Mouse (Mus musculus): ENCODE data around the gene Gm4969. TPM values are rescaled to one million over a fixed set of nuclear protein-coding genes. Genes with fewer than 3 reads are reported as not detected.
A peak's percentile ranks its signal among the peaks of the same experiment; 100 is the strongest.

Gm4969 gene
- polyA plus RNA-seq, 1 experiment from 2014 or later = 5.8 TPM

GRCm38 (mm10) chr7:19085495-19085894, 32.7 kb downstream of the Gm4969 start:
- H3K4me1 ChIP-seq (ENCODE audit: control insufficient read depth, insufficient read depth, low read length) = no peaks in the 10 kb centered on the region
- H3K36me3 ChIP-seq (ENCODE audit: control insufficient read depth, insufficient read depth, low read length) = peaks cover 73% of the 10 kb centered on the region
- no peak overlapping the region for H3K4me3 ChIP-seq (replicated peaks; ENCODE audit: low read depth, low read length)
- H3K9ac ChIP-seq (replicated peaks; ENCODE audit: low read length) = no peak overlapping the region
- H3K9me3 ChIP-seq (ENCODE audit: control insufficient read depth, low read length) = no peaks in the 10 kb centered on the region
- H3K27me3 ChIP-seq (ENCODE audit: control insufficient read depth, insufficient read depth, low read length) = 0 out of 2 replicates have a peak, but pooled peaks cover under 1% of the 10 kb centered on the region
- no peak overlapping the region for H3K4me2 ChIP-seq (ENCODE audit: low read length)
- H3K27ac ChIP-seq (replicated peaks; ENCODE audit: low read depth, low read length) = 0 out of 2 replicates have a peak overlapping the region, but pooled peaks have one; percentile 20
- DNase-seq (peak; percentile 21), ATAC-seq (ENCODE audit: low FRiP score, low TSS enrichment) (no peak)
- WGBS = 14% methylated on average over 6 of the region's 6 CpGs

GRCm38 (mm10) chr7:19084921-19085473, 33.2 kb downstream of the Gm4969 start:
- Histone ChIP-seq H3K4me1 (ENCODE audit: control insufficient read depth, insufficient read depth, low read length) (no peaks in the 10 kb centered on the region), H3K36me3 (ENCODE audit: control insufficient read depth, insufficient read depth, low read length) (peaks cover 73% of the 10 kb centered on the region)
- 17% methylated on average over 9 of the region's 9 CpGs for WGBS

DNA sequence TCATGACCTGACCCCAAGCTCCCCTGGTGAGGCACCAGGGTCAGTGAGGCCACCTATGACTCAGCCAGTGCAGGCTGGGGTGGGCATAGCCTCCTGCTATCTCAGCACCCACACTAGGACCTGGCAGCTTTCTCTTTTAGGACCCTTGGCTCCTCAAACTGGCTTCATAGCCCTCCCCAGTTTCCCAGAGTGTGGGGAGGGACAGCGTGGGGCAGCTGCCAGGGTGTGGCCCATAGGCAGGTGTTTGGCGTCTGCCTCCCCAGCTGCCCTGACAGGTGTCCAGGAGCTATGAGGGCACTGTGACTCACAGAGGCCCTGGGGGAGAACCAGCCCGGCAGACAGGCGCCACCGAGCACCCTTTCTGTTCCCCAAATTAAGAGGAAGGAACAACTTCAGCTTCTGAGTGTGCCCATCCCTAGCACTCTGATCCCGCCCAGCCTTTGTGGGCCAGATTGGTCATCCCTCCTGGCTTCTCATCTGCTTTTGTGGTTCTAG, 33.8 kb downstream of the Gm4969 start:
- H3K4me2 ChIP-seq (ENCODE audit: low read length) = no peak overlapping the region
- 70% methylated on average over 6 of the region's 6 CpGs for WGBS
- no peak overlapping the region for H3K4me3 ChIP-seq (replicated peaks; ENCODE audit: low read depth, low read length)
- ATAC-seq (ENCODE audit: low FRiP score, low TSS enrichment) (no peak), DNase-seq (no peak)
- H3K36me3 ChIP-seq (ENCODE audit: control insufficient read depth, insufficient read depth, low read length) = peaks cover 74% of the 10 kb centered on the region
- no peaks in the 10 kb centered on the region for H3K4me1 ChIP-seq (ENCODE audit: control insufficient read depth, insufficient read depth, low read length)
- no peak overlapping the region for H3K27ac ChIP-seq (replicated peaks; ENCODE audit: low read depth, low read length)
- no peaks in the 10 kb centered on the region for H3K9me3 ChIP-seq (ENCODE audit: control insufficient read depth, low read length)
- H3K9ac ChIP-seq (replicated peaks; ENCODE audit: low read length) = no peak overlapping the region
- H3K27me3 ChIP-seq (ENCODE audit: control insufficient read depth, insufficient read depth, low read length) = no peaks in the 10 kb centered on the region

More at GRCm38 (mm10) chr7:19084921-19085473, 33.2 kb downstream of the Gm4969 start:
- no peaks in the 10 kb centered on the region for H3K27me3 ChIP-seq (ENCODE audit: control insufficient read depth, insufficient read depth, low read length)
- ATAC-seq (ENCODE audit: low FRiP score, low TSS enrichment) (no peak), DNase-seq (no peak)
- H3K4me2 ChIP-seq (ENCODE audit: low read length) = no peak overlapping the region
- H3K27ac ChIP-seq (replicated peaks; ENCODE audit: low read depth, low read length) = no peak overlapping the region
- H3K9me3 ChIP-seq (ENCODE audit: control insufficient read depth, low read length) = no peaks in the 10 kb centered on the region
- H3K4me3 ChIP-seq (replicated peaks; ENCODE audit: low read depth, low read length) = no peak overlapping the region
- no peak overlapping the region for H3K9ac ChIP-seq (replicated peaks; ENCODE audit: low read length)

GRCm38 (mm10) chr7:19083701-19084100, 34.5 kb downstream of the Gm4969 start, which contains the start of gene Dmpk:
Dmpk (plus strand) TSS chr7:19083849.
- Histone ChIP-seq H3K4me2 (ENCODE audit: low read length) (no peak within 1 kb of the TSS), H3K4me3 (replicated peaks; ENCODE audit: low read depth, low read length) (no peak within 1 kb of the TSS), H3K9ac (replicated peaks; ENCODE audit: low read length) (no peak within 1 kb of the TSS), H3K27me3 (ENCODE audit: control insufficient read depth, insufficient read depth, low read length) (no peaks in the 10 kb centered on the region), H3K9me3 (ENCODE audit: control insufficient read depth, low read length) (no peaks in the 10 kb centered on the region), H3K4me1 (ENCODE audit: control insufficient read depth, insufficient read depth, low read length) (no peaks in the 10 kb centered on the region), H3K36me3 (ENCODE audit: control insufficient read depth, insufficient read depth, low read length) (peaks cover 75% of the 10 kb centered on the region), H3K27ac (replicated peaks; ENCODE audit: low read depth, low read length) (no peak within 1 kb of the TSS)
- DNase-seq (peak; percentile 8), ATAC-seq (ENCODE audit: low FRiP score, low TSS enrichment) (no peak)
- 49% methylated on average over 10 of the region's 10 CpGs for WGBS

- DNase-seq (no peak), ATAC-seq (ENCODE audit: low FRiP score, low TSS enrichment) (no peak)
- 63% methylated on average over 6 of the region's 6 CpGs for WGBS
- H3K9me3 ChIP-seq (ENCODE audit: control insufficient read depth, low read length) = no peaks in the 10 kb centered on the region
- H3K9ac ChIP-seq (replicated peaks; ENCODE audit: low read length) = no peak overlapping the region
- H3K4me3 ChIP-seq (replicated peaks; ENCODE audit: low read depth, low read length) = no peak overlapping the region
- H3K27me3 ChIP-seq (ENCODE audit: control insufficient read depth, insufficient read depth, low read length) = no peaks in the 10 kb centered on the region
- peaks cover 75% of the 10 kb centered on the region for H3K36me3 ChIP-seq (ENCODE audit: control insufficient read depth, insufficient read depth, low read length)
- no peak overlapping the region for H3K4me2 ChIP-seq (ENCODE audit: low read length)
- H3K4me1 ChIP-seq (ENCODE audit: control insufficient read depth, insufficient read depth, low read length) = no peaks in the 10 kb centered on the region
- no peak overlapping the region for H3K27ac ChIP-seq (replicated peaks; ENCODE audit: low read depth, low read length)
These were observed 35.1 kb downstream of the Gm4969 start for GRCm38 (mm10) chr7:19083096-19083495.

DNA sequence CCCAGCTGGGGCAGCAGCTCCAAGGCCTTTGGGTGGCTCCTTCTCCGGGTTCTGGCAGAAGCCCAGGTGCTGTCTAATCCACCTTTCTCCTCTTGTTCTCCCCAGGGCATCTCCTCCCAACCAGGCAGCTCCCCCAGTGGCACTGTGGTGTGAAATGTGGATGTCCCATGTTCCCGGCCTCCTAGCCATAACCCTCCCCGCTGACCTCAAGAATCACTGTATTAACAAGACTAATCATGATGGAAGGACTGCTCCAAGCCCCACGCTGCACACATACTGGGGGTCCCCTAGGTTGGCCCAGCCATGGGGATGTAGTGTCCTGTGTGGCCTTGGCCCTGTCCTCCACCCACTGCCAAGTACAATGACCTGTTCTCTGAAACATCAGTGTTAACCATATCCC, 36.0 kb downstream of the Gm4969 start:
- Histone ChIP-seq H3K36me3 (ENCODE audit: control insufficient read depth, insufficient read depth, low read length) (peaks cover 69% of the 10 kb centered on the region), H3K4me1 (ENCODE audit: control insufficient read depth, insufficient read depth, low read length) (peaks cover 7% of the 10 kb centered on the region), H3K9me3 (ENCODE audit: control insufficient read depth, low read length) (no peaks in the 10 kb centered on the region), H3K9ac (replicated peaks; ENCODE audit: low read length) (no peak overlapping the region), H3K27ac (replicated peaks; ENCODE audit: low read depth, low read length) (no peak overlapping the region), H3K4me2 (ENCODE audit: low read length) (no peak overlapping the region), H3K27me3 (ENCODE audit: control insufficient read depth, insufficient read depth, low read length) (no peaks in the 10 kb centered on the region), H3K4me3 (replicated peaks; ENCODE audit: low read depth, low read length) (no peak overlapping the region)
- 88% methylated on average over 4 of the region's 4 CpGs for WGBS
- DNase-seq = no peak
- no peak for ATAC-seq (ENCODE audit: low FRiP score, low TSS enrichment)

- no peak overlapping the region for H3K9ac ChIP-seq (replicated peaks; ENCODE audit: low read length)
- H3K27ac ChIP-seq (replicated peaks; ENCODE audit: low read depth, low read length) = no peak overlapping the region
- no peaks in the 10 kb centered on the region for H3K27me3 ChIP-seq (ENCODE audit: control insufficient read depth, insufficient read depth, low read length)
- no peak for ATAC-seq (ENCODE audit: low FRiP score, low TSS enrichment)
- no peaks in the 10 kb centered on the region for H3K9me3 ChIP-seq (ENCODE audit: control insufficient read depth, low read length)
- H3K4me1 ChIP-seq (ENCODE audit: control insufficient read depth, insufficient read depth, low read length) = peaks cover 11% of the 10 kb centered on the region
- DNase-seq = no peak
- peaks cover 64% of the 10 kb centered on the region for H3K36me3 ChIP-seq (ENCODE audit: control insufficient read depth, insufficient read depth, low read length)
- 91% methylated on average over 19 of the region's 19 CpGs for WGBS
- H3K4me2 ChIP-seq (ENCODE audit: low read length) = no peak overlapping the region
- H3K4me3 ChIP-seq (replicated peaks; ENCODE audit: low read depth, low read length) = no peak overlapping the region
These were observed 37.7 kb downstream of the Gm4969 start for GRCm38 (mm10) chr7:19080451-19080950.

- Histone ChIP-seq H3K27me3 (ENCODE audit: control insufficient read depth, insufficient read depth, low read length) (no peaks in the 10 kb centered on the region), H3K4me3 (replicated peaks; ENCODE audit: low read depth, low read length) (no peak overlapping the region), H3K9ac (replicated peaks; ENCODE audit: low read length) (no peak overlapping the region), H3K27ac (replicated peaks; ENCODE audit: low read depth, low read length) (no peak overlapping the region), H3K36me3 (ENCODE audit: control insufficient read depth, insufficient read depth, low read length) (peaks cover 60% of the 10 kb centered on the region), H3K4me1 (ENCODE audit: control insufficient read depth, insufficient read depth, low read length) (peaks cover 15% of the 10 kb centered on the region), H3K9me3 (ENCODE audit: control insufficient read depth, low read length) (no peaks in the 10 kb centered on the region), H3K4me2 (ENCODE audit: low read length) (no peak overlapping the region)
- WGBS = 86% methylated on average over 3 of the region's 3 CpGs
- DNase-seq (no peak), ATAC-seq (ENCODE audit: low FRiP score, low TSS enrichment) (no peak)
These were observed 39.4 kb downstream of the Gm4969 start for GRCm38 (mm10) chr7:19078732-19079131.

- 79% methylated on average over 14 of the region's 14 CpGs for WGBS
- H3K36me3 ChIP-seq (ENCODE audit: control insufficient read depth, insufficient read depth, low read length) = peaks cover 50% of the 10 kb centered on the region
- peak overlapping the region; percentile 3; the same call in 1 of the 2 replicates for H3K9ac ChIP-seq (replicated peaks; ENCODE audit: low read length)
These were observed 40.4 kb downstream of the Gm4969 start for GRCm38 (mm10) chr7:19077761-19078160.

More at GRCm38 (mm10) chr7:19077761-19078160, 40.4 kb downstream of the Gm4969 start:
- peaks cover 15% of the 10 kb centered on the region for H3K4me1 ChIP-seq (ENCODE audit: control insufficient read depth, insufficient read depth, low read length)
- no peak overlapping the region for H3K27ac ChIP-seq (replicated peaks; ENCODE audit: low read depth, low read length)
- peak overlapping the region; percentile 95 for H3K4me3 ChIP-seq (replicated peaks; ENCODE audit: low read depth, low read length)
- H3K9me3 ChIP-seq (ENCODE audit: control insufficient read depth, low read length) = no peaks in the 10 kb centered on the region
- peak overlapping the region; percentile 95 for H3K4me2 ChIP-seq (ENCODE audit: low read length)
- no peak for ATAC-seq (ENCODE audit: low FRiP score, low TSS enrichment)
- DNase-seq = no peak
- no peaks in the 10 kb centered on the region for H3K27me3 ChIP-seq (ENCODE audit: control insufficient read depth, insufficient read depth, low read length)
